Mouse (Mus musculus) heart, postnatal 0 days (tissue): ENCODE measurements at regions not wholly inside any gene's neighbourhood (a gene's known extent, or its start where the extent isn't known, plus 50 kb on each side); places are given as distances from the start of the nearest gene placed in this dataset.

Experiments
- ATAC-seq: fragments of 200-750 bp; cut with Nextera tagmentation; 2 replicates; pipeline ENCODE4 v1.8.0; 2017; ENCODE audit warnings: low read depth, moderate number of reproducible peaks, moderate library complexity; ENCODE audit not compliant: insufficient read depth
- DNase-seq: peaks from one replicate; pipeline ENCODE4 v3.0.0-alpha.2; 2016; ENCODE audit warnings: low spot score
- H3K27ac ChIP-seq: fragments of 300-500 bp; sonication (generic); 2 replicates; pipeline ENCODE4 v1.5.1; 2014; ENCODE audit warnings: low read depth, mild to moderate bottlenecking
- H3K27me3 ChIP-seq: fragments of 300-500 bp; sonication (generic); 2 replicates; pipeline ENCODE4 v1.6.1; 2014; ENCODE audit warnings: low read length, mixed read lengths; ENCODE audit not compliant: control insufficient read depth, insufficient read depth
- H3K36me3 ChIP-seq: fragments of 300-500 bp; sonication (generic); replicated peaks from 2 replicates; pipeline ENCODE4 v1.6.1; 2014; ENCODE audit warnings: low read length, mixed read lengths; ENCODE audit not compliant: control insufficient read depth, insufficient read depth
- H3K4me1 ChIP-seq: fragments of 300-500 bp; sonication (generic); 2 replicates; pipeline ENCODE4 v1.6.1; 2014; ENCODE audit warnings: antibody characterized with exemption; ENCODE audit not compliant: control insufficient read depth, insufficient read depth
- H3K4me2 ChIP-seq: fragments of 300-500 bp; sonication (generic); 2 replicates; pipeline ENCODE4 v1.6.1; 2014; ENCODE audit warnings: low read depth, mild to moderate bottlenecking, low read length, moderate library complexity
- H3K4me3 ChIP-seq: fragments of 300-500 bp; sonication (generic); 2 replicates; pipeline ENCODE4 v1.5.1; 2014; ENCODE audit warnings: low read depth, low read length
- H3K9ac ChIP-seq: fragments of 300-500 bp; sonication (generic); replicated peaks from 2 replicates; pipeline ENCODE4 v1.6.1; 2014; ENCODE audit warnings: low read depth, low read length, mixed read lengths
- H3K9me3 ChIP-seq: fragments of 300-500 bp; sonication (generic); replicated peaks from 2 replicates; pipeline ENCODE4 v1.6.1; 2016; ENCODE audit warnings: low read length; ENCODE audit not compliant: control insufficient read depth
- CTCF ChIP-seq: IDR thresholded peaks from 2 replicates; pipeline ENCODE4 v1.5.1; 2016; ENCODE audit warnings: antibody characterized with exemption, control low read depth, low read depth
- EP300 ChIP-seq: IDR thresholded peaks from 2 replicates; pipeline ENCODE4 v1.6.1; 2016; ENCODE audit warnings: antibody characterized with exemption, low read depth
- WGBS: fragments of 180-500 bp; shearing (Covaris S2); extraction: QIAGEN DNeasy Blood & Tissue Kit; methylation state at CpG from one replicate; pipeline ENCODE4 v1.1.7; 2014; 5-methylcytosine and 5-hydroxymethylcytosine counted together

DNA sequence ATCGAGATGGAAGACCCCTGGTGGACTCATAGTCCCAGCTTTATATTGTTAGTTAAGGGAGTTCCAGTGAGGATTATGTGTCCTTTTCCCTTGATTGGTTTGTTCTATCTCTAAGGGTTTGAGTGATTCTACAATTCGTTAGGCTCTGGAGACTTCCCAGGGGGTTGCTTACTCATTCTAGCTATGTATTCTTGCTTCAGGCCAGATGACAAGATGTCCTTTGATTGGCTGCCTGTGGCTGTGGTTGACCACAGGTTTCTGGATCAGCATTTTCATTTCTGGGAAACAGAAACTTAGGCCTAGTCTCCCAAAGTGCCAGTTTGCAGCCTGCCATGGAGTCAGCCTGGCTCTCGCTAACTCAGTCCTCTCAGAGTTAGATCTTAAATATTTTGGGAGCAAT, 119.3 kb upstream of the H2al1n start:
- Histone ChIP-seq H3K9ac (no peak overlapping the region), H3K27me3 (no peaks in the 10 kb centered on the region), H3K36me3 (no peaks in the 10 kb centered on the region), H3K27ac (no peak overlapping the region), H3K4me3 (no peak overlapping the region), H3K4me2 (no peak overlapping the region), H3K9me3 (no peaks in the 10 kb centered on the region), H3K4me1 (no peaks in the 10 kb centered on the region)
- WGBS, result 81% methylated on average over 3 of the region's 3 CpGs
- no peak for ATAC-seq
- no peak for DNase-seq
- no peak for TF ChIP-seq CTCF
- no peak for TF ChIP-seq EP300

DNA sequence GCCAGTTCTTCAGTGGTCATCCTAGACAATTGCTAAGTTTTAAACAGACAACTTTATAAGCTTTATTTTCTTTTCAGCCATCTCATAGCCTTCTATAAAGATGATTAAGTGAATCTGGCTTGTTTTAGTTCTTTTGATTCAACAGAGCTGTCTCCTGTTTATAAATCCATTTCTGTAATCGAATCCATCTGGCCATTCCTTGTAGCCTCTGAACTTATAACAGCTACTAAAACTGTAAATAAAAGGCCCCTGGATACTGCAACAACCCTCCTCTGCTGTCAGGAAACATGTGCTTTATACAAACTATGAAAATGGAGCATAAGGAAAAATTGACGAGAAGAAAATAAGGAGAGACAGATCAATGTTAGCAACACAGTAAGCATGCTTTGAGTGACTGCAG, 77.4 kb upstream of the H2al1n start:
- H3K4me3 ChIP-seq, result no peak overlapping the region
- H3K27me3 ChIP-seq, result no peaks in the 10 kb centered on the region
- DNase-seq (no peak), ATAC-seq (no peak)
- TF ChIP-seq EP300, result no peak
- TF ChIP-seq CTCF, result no peak
- no peaks in the 10 kb centered on the region for H3K36me3 ChIP-seq
- no peak overlapping the region for H3K27ac ChIP-seq
- no peak overlapping the region for H3K4me2 ChIP-seq
- no peak overlapping the region for H3K9ac ChIP-seq
- no peaks in the 10 kb centered on the region for H3K9me3 ChIP-seq
- no peaks in the 10 kb centered on the region for H3K4me1 ChIP-seq
- WGBS, result 54% methylated on average over 2 of the region's 2 CpGs

DNA sequence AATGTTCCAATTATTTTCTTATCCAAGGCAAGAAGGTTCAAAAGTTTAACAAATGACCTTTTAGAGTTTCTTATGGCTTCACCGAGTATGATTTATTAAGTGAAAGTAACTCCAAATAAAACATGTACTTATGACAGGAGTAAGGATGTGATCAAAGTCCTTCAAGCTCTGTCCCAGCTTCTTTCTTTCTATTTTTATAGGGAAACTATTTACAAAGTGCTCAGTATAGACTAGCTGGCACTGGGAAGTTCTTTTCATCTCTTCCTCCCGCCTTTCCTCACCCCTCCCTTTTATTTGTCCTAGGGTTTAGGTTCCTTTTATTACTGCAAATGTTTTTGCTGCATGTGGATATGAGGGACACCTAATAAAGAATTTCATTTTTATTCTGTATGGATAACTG, 76.3 kb upstream of the H2al1n start:
- no peak for DNase-seq
- H3K9ac ChIP-seq, result no peak overlapping the region
- no peak overlapping the region for H3K27ac ChIP-seq
- no peaks in the 10 kb centered on the region for H3K9me3 ChIP-seq
- no peak overlapping the region for H3K4me3 ChIP-seq
- 70% methylated on average over 2 of the region's 2 CpGs for WGBS
- H3K27me3 ChIP-seq, result no peaks in the 10 kb centered on the region
- no peak for ATAC-seq
- H3K36me3 ChIP-seq, result no peaks in the 10 kb centered on the region
- H3K4me1 ChIP-seq, result no peaks in the 10 kb centered on the region
- TF ChIP-seq EP300 (no peak), CTCF (no peak)
- H3K4me2 ChIP-seq, result no peak overlapping the region

DNA sequence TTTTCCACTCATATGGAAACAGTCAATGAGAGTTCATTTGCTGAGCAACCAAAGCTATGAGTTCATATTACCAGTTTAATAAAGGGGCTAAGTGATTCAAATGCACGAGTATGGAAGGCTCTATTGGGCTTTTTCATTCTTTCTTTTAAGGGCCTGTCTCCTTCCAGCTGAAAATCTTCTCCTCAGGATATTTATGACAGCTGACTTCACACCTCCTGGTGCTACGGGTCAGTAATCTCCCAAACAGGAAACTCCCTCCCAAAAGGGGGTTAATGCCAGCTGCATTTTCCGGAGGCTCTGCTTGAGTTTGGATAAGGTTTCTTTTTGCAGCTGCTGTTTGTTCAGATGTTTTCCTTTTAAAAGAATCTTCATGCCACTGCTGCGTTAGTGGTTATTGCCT, 72.5 kb upstream of the H2al1n start:
- 23% methylated on average over 4 of the region's 4 CpGs for whole genome bisulfite sequencing
- H3K9ac ChIP-seq, result no peak overlapping the region
- peak; percentile 6 for DNase-seq
- no peak overlapping the region for H3K4me3 ChIP-seq
- ATAC-seq, result no peak
- no peaks in the 10 kb centered on the region for H3K4me1 ChIP-seq
- H3K4me2 ChIP-seq, result no peak overlapping the region
- TF ChIP-seq EP300 (no peak), CTCF (no peak)
- H3K9me3 ChIP-seq, result no peaks in the 10 kb centered on the region
- H3K36me3 ChIP-seq, result no peaks in the 10 kb centered on the region
- H3K27me3 ChIP-seq, result no peaks in the 10 kb centered on the region
- no peak overlapping the region for H3K27ac ChIP-seq
